26 mouse cellular contexts compared by ENCODE assay signal in genomic region chr4:152995052-152995595, GRCm38 (mm10).
DNase-seq lines count a peak whose midpoint lies in the region; ATAC-seq and TF ChIP-seq lines count a peak whose summit lies in the region.
"Had no signal": no experiment of that assay in that cellular context is flagged by ENCODE, and none has a peak within 500 bp of the region (broad histone marks: within the 10 kb centered on the region; RNA-seq: fewer than 3 reads in every experiment).

No protein-coding gene starts in this region.

- no peak for TF ChIP-seq EP300 in stomach, postnatal 0 days (optimal IDR thresholded peaks at IDR 0.05)

- H3K4me3 ChIP-seq in heart, embryonic 11.5 days (ENCODE audit: low read depth, low read length): no peak overlapping the region
- no peak overlapping the region for H3K4me3 ChIP-seq in kidney, adult 2 months (ENCODE audit: insufficient read depth, low read depth, low read length)
- no peak overlapping the region for H3K4me3 ChIP-seq in kidney, postnatal 0 days (replicated peaks; ENCODE audit: low read depth, low read length)
- H3K4me3 ChIP-seq in stomach, postnatal 0 days (ENCODE audit: low read depth, low read length): no peak overlapping the region
- H3K4me3 ChIP-seq: hindbrain, embryonic 15.5 days; intestine, embryonic 15.5 days; layer of hippocampus, adult 2 months; megakaryocyte, embryonic 14.5 days had no signal

- H3K27me3 ChIP-seq in heart, embryonic 11.5 days (ENCODE audit: control insufficient read depth, insufficient read depth, low read length): no peaks in the 10 kb centered on the region
- no peaks in the 10 kb centered on the region for H3K27me3 ChIP-seq in kidney, adult 2 months (replicated peaks; ENCODE audit: control insufficient read depth, insufficient read depth, low read length)
- no peaks in the 10 kb centered on the region for H3K27me3 ChIP-seq in kidney, postnatal 0 days (ENCODE audit: insufficient read depth, low read length)
- no peaks in the 10 kb centered on the region for H3K27me3 ChIP-seq in stomach, postnatal 0 days (ENCODE audit: control insufficient read depth, insufficient read depth, low read length)
- H3K27me3 ChIP-seq: CH12.LX; hindbrain, embryonic 15.5 days; intestine, embryonic 15.5 days; megakaryocyte, embryonic 14.5 days; Patski had no signal

- no peak overlapping the region for H3K4me2 ChIP-seq in heart, embryonic 11.5 days
- H3K4me2 ChIP-seq in kidney, postnatal 0 days (ENCODE audit: low read length): no peak overlapping the region
- no peak overlapping the region for H3K4me2 ChIP-seq in stomach, postnatal 0 days (replicated peaks; ENCODE audit: low read depth)
- H3K4me2 ChIP-seq: hindbrain, embryonic 15.5 days; intestine, embryonic 15.5 days; liver, embryonic 11.5 days had no signal

- no peak overlapping the region for H3K27ac ChIP-seq in heart, embryonic 11.5 days (ENCODE audit: low read depth, low read length)
- H3K27ac ChIP-seq in kidney, adult 2 months (ENCODE audit: insufficient read depth, low read depth, low read length): no peak overlapping the region
- H3K27ac ChIP-seq in kidney, postnatal 0 days: no peak overlapping the region
- H3K27ac ChIP-seq in stomach, postnatal 0 days (replicated peaks): no peak overlapping the region
- H3K27ac ChIP-seq: hindbrain, embryonic 15.5 days; intestine, embryonic 15.5 days; layer of hippocampus, adult 2 months had no signal

- H3K4me1 ChIP-seq in heart, embryonic 11.5 days (ENCODE audit: control insufficient read depth, insufficient read depth, low read length): no peaks in the 10 kb centered on the region
- no peaks in the 10 kb centered on the region for H3K4me1 ChIP-seq in kidney, adult 2 months (ENCODE audit: control insufficient read depth, insufficient read depth, low read length)
- 0 out of 2 replicates have a peak, but pooled peaks cover 4% of the 10 kb centered on the region for H3K4me1 ChIP-seq in kidney, postnatal 0 days (replicated peaks; ENCODE audit: insufficient read depth, low read length)
- no peaks in the 10 kb centered on the region for H3K4me1 ChIP-seq in stomach, postnatal 0 days (replicated peaks; ENCODE audit: control insufficient read depth, insufficient read depth)
- H3K4me1 ChIP-seq: intestine, embryonic 15.5 days; megakaryocyte, embryonic 14.5 days had no signal

- H3K9me3 ChIP-seq in heart, embryonic 11.5 days (replicated peaks; ENCODE audit: control insufficient read depth, low read length): no peaks in the 10 kb centered on the region
- no peaks in the 10 kb centered on the region for H3K9me3 ChIP-seq in kidney, postnatal 0 days (replicated peaks; ENCODE audit: low read length)
- H3K9me3 ChIP-seq in stomach, postnatal 0 days (ENCODE audit: control insufficient read depth, low read length): no peaks in the 10 kb centered on the region
- H3K9me3 ChIP-seq: hindbrain, embryonic 15.5 days; intestine, embryonic 15.5 days had no signal

- no peak for TF ChIP-seq CTCF in kidney, adult 2 months (conservative IDR thresholded peaks at IDR 0.05; ENCODE audit: insufficient read depth, insufficient read length, low read depth, low read length)
- no peak for TF ChIP-seq CTCF in kidney, postnatal 0 days (IDR thresholded peaks at IDR 0.05; ENCODE audit: low read depth)
- TF ChIP-seq CTCF in stomach, postnatal 0 days (IDR thresholded peaks at IDR 0.05; ENCODE audit: low read depth): no peak

- peak; percentile 2 to 22 for DNase-seq in heart, adult 18-20 months
- DNase-seq in kidney, adult 11 months: peak; percentile 55
- peak; percentile 83 for DNase-seq in kidney, adult 2 months
- DNase-seq in kidney, postnatal 0 days (ENCODE audit: low spot score): peak; percentile 69
- no peak for DNase-seq in layer of hippocampus, postnatal 36 days
- no peak for DNase-seq in stomach, postnatal 0 days (ENCODE audit: low spot score)
- no peak for DNase-seq in gastrocnemius, adult 18-20 months (ENCODE audit: low spot score)
- DNase-seq: adrenal gland, adult 8-10 months; B cell, adult 2 months; cerebellum, adult 2 months; forebrain, postnatal 0 days; gastrocnemius, postnatal 25 days; lung, adult 18-20 months; lung, postnatal 36 days; midbrain, embryonic 14.5 days; right cerebral cortex, postnatal 14 days; spleen, adult 18-20 months had no signal

- no peak overlapping the region for H3K9ac ChIP-seq in heart, embryonic 11.5 days (ENCODE audit: low read depth, low read length)
- H3K9ac ChIP-seq in kidney, postnatal 0 days (ENCODE audit: low read depth, low read length): no peak overlapping the region
- no peak overlapping the region for H3K9ac ChIP-seq in stomach, postnatal 0 days (ENCODE audit: low read length)
- H3K9ac ChIP-seq: forebrain, postnatal 0 days; hindbrain, embryonic 15.5 days; intestine, embryonic 15.5 days had no signal

- H3K36me3 ChIP-seq in heart, embryonic 11.5 days (ENCODE audit: control insufficient read depth, insufficient read depth, low read length): no peaks in the 10 kb centered on the region
- no peaks in the 10 kb centered on the region for H3K36me3 ChIP-seq in kidney, adult 2 months (ENCODE audit: control insufficient read depth, insufficient read depth, low read length)
- no peaks in the 10 kb centered on the region for H3K36me3 ChIP-seq in kidney, postnatal 0 days (ENCODE audit: insufficient read depth, low read length)
- no peaks in the 10 kb centered on the region for H3K36me3 ChIP-seq in stomach, postnatal 0 days (ENCODE audit: control insufficient read depth, insufficient read depth, low read length)
- H3K36me3 ChIP-seq: G1E; hindbrain, embryonic 15.5 days; intestine, embryonic 15.5 days had no signal

- ATAC-seq in heart, embryonic 11.5 days (replicated peaks; ENCODE audit: insufficient number of reproducible peaks, low FRiP score, low TSS enrichment): no peak
- peak; percentile 29; the same call in 1 of the 2 replicates for ATAC-seq in kidney, postnatal 0 days (replicated peaks; ENCODE audit: low FRiP score, low read depth)
- no peak for ATAC-seq in stomach, postnatal 0 days (ENCODE audit: low FRiP score, low TSS enrichment)
- ATAC-seq: forebrain, postnatal 0 days; intestine, embryonic 15.5 days; Patski had no signal

- 69% methylated on average over 5 of the region's 5 CpGs for WGBS in heart, embryonic 11.5 days (ENCODE audit: insufficient replicate concordance)
- 26% methylated on average over 5 of the region's 5 CpGs for WGBS in kidney, adult 2 months
- 37% methylated on average over 5 of the region's 5 CpGs for WGBS in kidney, postnatal 0 days
- WGBS in stomach, postnatal 0 days: 55% methylated on average over 5 of the region's 5 CpGs

- TF ChIP-seq POLR2A in kidney, adult 2 months (IDR thresholded peaks at IDR 0.05; ENCODE audit: low read depth, low read length): no peak

Comparison
In these comparisons a context has a peak if more than half of its experiments do, and no peak if none do; other contexts are left out.
1. DNase-seq: peak in heart, adult 18-20 months (2 of 2), kidney, adult 11 months (single experiment), kidney, adult 2 months (single experiment) and kidney, postnatal 0 days (single experiment); none in layer of hippocampus, postnatal 36 days (0 of 2), stomach, postnatal 0 days (single experiment) and gastrocnemius, adult 18-20 months (single experiment).